Mouse (Mus musculus): ENCODE results near the gene Slc7a8. TPM values are rescaled to one million over a fixed set of nuclear protein-coding genes. Genes with fewer than 3 reads are reported as not detected.
"Not testable (repeated sequence)": the region's sequence is repeated elsewhere in the genome, so short reads cannot be mapped to it uniquely, and the experiment has no call there.

Gene Slc7a8
- polyA plus RNA-seq, 1 experiment = 41.8 TPM

GRCm38 (mm10) chr14:54780836-54781609, 723 bp downstream of the Slc7a8 start:
- no peak for DNase-seq (ENCODE audit: low read depth)

- DNase-seq (ENCODE audit: low read depth) = no peak
These were observed 1.7 kb downstream of the Slc7a8 start for GRCm38 (mm10) chr14:54780084-54780483.

- DNase-seq (ENCODE audit: low read depth) = no peak
These were observed 3.9 kb downstream of the Slc7a8 start for GRCm38 (mm10) chr14:54777893-54778292.

GRCm38 (mm10) chr14:54776768-54777167, 5.0 kb downstream of the Slc7a8 start:
- no peak for DNase-seq (ENCODE audit: low read depth)

GRCm38 (mm10) chr14:54775534-54776041, 6.2 kb downstream of the Slc7a8 start:
- DNase-seq (ENCODE audit: low read depth) = no peak

- DNase-seq (ENCODE audit: low read depth) = no peak
These were observed 9.4 kb downstream of the Slc7a8 start for GRCm38 (mm10) chr14:54772333-54772856.

- DNase-seq (ENCODE audit: low read depth) = no peak
These were observed 11.4 kb downstream of the Slc7a8 start for GRCm38 (mm10) chr14:54770373-54770772.

- DNase-seq (ENCODE audit: low read depth) = no peak
These were observed 12.7 kb downstream of the Slc7a8 start for GRCm38 (mm10) chr14:54769068-54769425.

GRCm38 (mm10) chr14:54768314-54769067, 13.3 kb downstream of the Slc7a8 start:
- no peak for DNase-seq (ENCODE audit: low read depth)

- DNase-seq (ENCODE audit: low read depth) = not testable (repeated sequence)
These were observed 14.8 kb downstream of the Slc7a8 start for GRCm38 (mm10) chr14:54766937-54767336.

GRCm38 (mm10) chr14:54756382-54756781, 25.4 kb downstream of the Slc7a8 start:
- DNase-seq (ENCODE audit: low read depth) = no peak

GRCm38 (mm10) chr14:54754602-54755018, 27.1 kb downstream of the Slc7a8 start:
- DNase-seq (ENCODE audit: low read depth) = no peak

- no peak for DNase-seq (ENCODE audit: low read depth)
These were observed 27.7 kb downstream of the Slc7a8 start for GRCm38 (mm10) chr14:54753986-54754601.

- DNase-seq (ENCODE audit: low read depth) = no peak
These were observed 28.8 kb downstream of the Slc7a8 start for GRCm38 (mm10) chr14:54752938-54753337.

- no peak for DNase-seq (ENCODE audit: low read depth)
These were observed 30.0 kb downstream of the Slc7a8 start for GRCm38 (mm10) chr14:54751768-54752167.

GRCm38 (mm10) chr14:54749238-54749637, 32.5 kb downstream of the Slc7a8 start:
- DNase-seq (ENCODE audit: low read depth) = no peak

GRCm38 (mm10) chr14:54747942-54748917, 33.5 kb downstream of the Slc7a8 start:
- DNase-seq (ENCODE audit: low read depth) = no peak

- no peak for DNase-seq (ENCODE audit: low read depth)
These were observed 35.7 kb downstream of the Slc7a8 start for GRCm38 (mm10) chr14:54746038-54746437.

- no peak for DNase-seq (ENCODE audit: low read depth)
These were observed 37.3 kb downstream of the Slc7a8 start for GRCm38 (mm10) chr14:54744473-54744872.

- DNase-seq (ENCODE audit: low read depth) = no peak
These were observed 39.4 kb downstream of the Slc7a8 start for GRCm38 (mm10) chr14:54742375-54742774.

- no peak for DNase-seq (ENCODE audit: low read depth)
These were observed 40.0 kb downstream of the Slc7a8 start for GRCm38 (mm10) chr14:54741721-54742120.
